Mouse (Mus musculus) heart, embryonic 13.5 days (tissue): ENCODE results near the gene Sema3c. TPM values are rescaled to one million over a fixed set of nuclear protein-coding genes. Genes with fewer than 3 reads are reported as not detected.
"Not testable (repeated sequence)": the region's sequence is repeated elsewhere in the genome, so short reads cannot be mapped to it uniquely, and the experiment has no call there.

ENCODE experiments used
- ATAC-seq: fragments of 200-750 bp; cut with Nextera tagmentation; 2 replicates; pipeline ENCODE4 v1.8.0; 2017; ENCODE audit warnings: moderate TSS enrichment; ENCODE audit not compliant: insufficient number of reproducible peaks, low FRiP score, low TSS enrichment; ENCODE audit errors: extremely low read depth
- H3K27ac ChIP-seq: fragments of 300-500 bp; sonication (generic); replicated peaks from 2 replicates; pipeline ENCODE4 v1.5.1; 2015; ENCODE audit warnings: moderate library complexity, mild to moderate bottlenecking, inconsistent platforms
- H3K27me3 ChIP-seq: fragments of 300-500 bp; sonication (generic); replicated peaks from 2 replicates; pipeline ENCODE4 v1.6.1; 2015; ENCODE audit warnings: mild to moderate bottlenecking, inconsistent platforms
- H3K36me3 ChIP-seq: fragments of 300-500 bp; sonication (generic); 2 replicates; pipeline ENCODE4 v1.6.1; 2015; ENCODE audit warnings: mild to moderate bottlenecking, inconsistent platforms
- H3K4me1 ChIP-seq: fragments of 300-500 bp; sonication (generic); 2 replicates; pipeline ENCODE4 v1.6.1; 2015; ENCODE audit warnings: inconsistent platforms
- H3K4me2 ChIP-seq: fragments of 300-500 bp; sonication (generic); 2 replicates; pipeline ENCODE4 v1.6.1; 2015; ENCODE audit warnings: inconsistent platforms, mild to moderate bottlenecking, moderate library complexity
- H3K4me3 ChIP-seq: fragments of 300-500 bp; sonication (generic); 2 replicates; pipeline ENCODE4 v1.5.1; 2015; ENCODE audit warnings: moderate library complexity, mild to moderate bottlenecking, inconsistent platforms
- H3K9ac ChIP-seq: fragments of 300-500 bp; sonication (generic); 2 replicates; pipeline ENCODE4 v1.6.1; 2015; ENCODE audit warnings: inconsistent platforms, mild to moderate bottlenecking, moderate library complexity
- H3K9me3 ChIP-seq: fragments of 300-500 bp; sonication (generic); 2 replicates; pipeline ENCODE4 v1.6.1; 2016; ENCODE audit warnings: inconsistent platforms
- WGBS: fragments of 180-500 bp; shearing (Covaris S2); methylation state at CpG from one replicate; pipeline ENCODE4 v1.1.7; 2015; ENCODE audit warnings: mixed read lengths; 5-methylcytosine and 5-hydroxymethylcytosine counted together
- polyA plus RNA-seq: library from polyadenylated mRNA; unstranded; fragments of >200 nt; fragmentation: Nextera tagmentation; extraction: Ambion mirVana; gene quantifications from 2 replicates; pipeline ENCODE4 v1.2.1, GENCODE M21; 2015

Sema3c gene
- 12.8 TPM in 2 replicates for polyA plus RNA-seq

- peak within 1 kb of the TSS; percentile 72 for H3K4me2 ChIP-seq
- H3K9ac ChIP-seq: peak within 1 kb of the TSS; percentile 79
- H3K27me3 ChIP-seq: no peaks in the 10 kb centered on the region
- WGBS: 1% methylated on average over 16 of the region's 16 CpGs
- peak within 1 kb of the TSS; percentile 74 for H3K27ac ChIP-seq
- H3K36me3 ChIP-seq: no peaks in the 10 kb centered on the region
- peak within 1 kb of the TSS; percentile 67 for H3K4me3 ChIP-seq
- 0 out of 2 replicates have a peak, but pooled peaks cover 3% of the 10 kb centered on the region for H3K4me1 ChIP-seq
- ATAC-seq: no peak
- H3K9me3 ChIP-seq: no peaks in the 10 kb centered on the region
Measured at GRCm38 (mm10) chr5:17573694-17574380, at the start of gene Sema3c. Gene Sema3c, plus strand, starts transcription at chr5:17574281.

GRCm38 (mm10) chr5:17531165-17531564 is 42.9 kb upstream of the Sema3c start:
- H3K36me3 ChIP-seq, ATAC-seq, H3K4me1 ChIP-seq, H3K4me2 ChIP-seq, H3K9me3 ChIP-seq, H3K27me3 ChIP-seq, H3K27ac ChIP-seq, H3K4me3 ChIP-seq, H3K9ac ChIP-seq: not testable (repeated sequence)
- WGBS: 87% methylated on average over 2 of the region's 2 CpGs

- WGBS: 49% methylated on average over 4 of the region's 4 CpGs
- H3K4me2 ChIP-seq: no peak overlapping the region
- H3K36me3 ChIP-seq: no peaks in the 10 kb centered on the region
- ATAC-seq: no peak
- no peaks in the 10 kb centered on the region for H3K9me3 ChIP-seq
- H3K27ac ChIP-seq: no peak overlapping the region
- no peaks in the 10 kb centered on the region for H3K27me3 ChIP-seq
- no peak overlapping the region for H3K9ac ChIP-seq
- no peaks in the 10 kb centered on the region for H3K4me1 ChIP-seq
- no peak overlapping the region for H3K4me3 ChIP-seq
Measured at GRCm38 (mm10) chr5:17543141-17543540, 30.9 kb upstream of the Sema3c start.

- no peaks in the 10 kb centered on the region for H3K4me1 ChIP-seq
- ATAC-seq: no peak
- H3K9ac ChIP-seq: no peak overlapping the region
- no peak overlapping the region for H3K4me2 ChIP-seq
- no peaks in the 10 kb centered on the region for H3K9me3 ChIP-seq
- WGBS: 71% methylated on average over 2 of the region's 2 CpGs
- no peaks in the 10 kb centered on the region for H3K27me3 ChIP-seq
- no peaks in the 10 kb centered on the region for H3K36me3 ChIP-seq
- H3K27ac ChIP-seq: no peak overlapping the region
- no peak overlapping the region for H3K4me3 ChIP-seq
Measured at GRCm38 (mm10) chr5:17544904-17545449, 29.1 kb upstream of the Sema3c start.

GRCm38 (mm10) chr5:17551693-17552092 is 22.4 kb upstream of the Sema3c start:
- Histone ChIP-seq H3K27ac (no peak overlapping the region), H3K36me3 (no peaks in the 10 kb centered on the region), H3K4me3 (no peak overlapping the region), H3K9ac (no peak overlapping the region), H3K9me3 (no peaks in the 10 kb centered on the region), H3K4me2 (no peak overlapping the region), H3K4me1 (peaks cover 12% of the 10 kb centered on the region), H3K27me3 (no peaks in the 10 kb centered on the region)
- no peak for ATAC-seq
- 48% methylated on average over 3 of the region's 3 CpGs for WGBS

GRCm38 (mm10) chr5:17556073-17556473 is 18.0 kb upstream of the Sema3c start:
- 28% methylated on average over 7 of the region's 7 CpGs for WGBS
- no peak overlapping the region for H3K27ac ChIP-seq
- H3K36me3 ChIP-seq: no peaks in the 10 kb centered on the region
- no peaks in the 10 kb centered on the region for H3K27me3 ChIP-seq
- H3K9ac ChIP-seq: no peak overlapping the region
- no peaks in the 10 kb centered on the region for H3K9me3 ChIP-seq
- no peak for ATAC-seq
- H3K4me3 ChIP-seq: no peak overlapping the region
- 0 out of 2 replicates have a peak overlapping the region, but pooled peaks have one; percentile 18 for H3K4me2 ChIP-seq
- peaks cover 12% of the 10 kb centered on the region for H3K4me1 ChIP-seq

- no peaks in the 10 kb centered on the region for H3K27me3 ChIP-seq
- H3K36me3 ChIP-seq: no peaks in the 10 kb centered on the region
- H3K9me3 ChIP-seq: no peaks in the 10 kb centered on the region
- H3K4me3 ChIP-seq: no peak overlapping the region
- 80% methylated on average over 3 of the region's 3 CpGs for WGBS
- peaks cover 12% of the 10 kb centered on the region for H3K4me1 ChIP-seq
- no peak overlapping the region for H3K27ac ChIP-seq
- H3K9ac ChIP-seq: no peak overlapping the region
- ATAC-seq: no peak
- no peak overlapping the region for H3K4me2 ChIP-seq
Measured at GRCm38 (mm10) chr5:17556715-17557265, 17.3 kb upstream of the Sema3c start.

- Histone ChIP-seq H3K9ac (no peak overlapping the region), H3K4me1 (0 out of 2 replicates have a peak, but pooled peaks cover 3% of the 10 kb centered on the region), H3K4me2 (no peak overlapping the region), H3K4me3 (no peak overlapping the region), H3K9me3 (no peaks in the 10 kb centered on the region), H3K27me3 (no peaks in the 10 kb centered on the region), H3K36me3 (no peaks in the 10 kb centered on the region), H3K27ac (no peak overlapping the region)
- WGBS: 70% methylated on average over 6 of the region's 6 CpGs
- no peak for ATAC-seq
Measured at GRCm38 (mm10) chr5:17571571-17571970, 2.5 kb upstream of the Sema3c start.

GRCm38 (mm10) chr5:17574413-17575182 is 517 bp downstream of the Sema3c start:
- Histone ChIP-seq H3K4me1 (0 out of 2 replicates have a peak, but pooled peaks cover 3% of the 10 kb centered on the region), H3K36me3 (no peaks in the 10 kb centered on the region), H3K27ac (peak overlapping the region; percentile 74), H3K9me3 (no peaks in the 10 kb centered on the region), H3K4me3 (peak overlapping the region; percentile 67), H3K27me3 (no peaks in the 10 kb centered on the region), H3K4me2 (peak overlapping the region; percentile 72), H3K9ac (peak overlapping the region; percentile 79)
- under 1% methylated on average over 59 of the region's 59 CpGs for WGBS
- peak; percentile 75 for ATAC-seq

- Histone ChIP-seq H3K4me1 (0 out of 2 replicates have a peak, but pooled peaks cover 3% of the 10 kb centered on the region), H3K9ac (peak overlapping the region; percentile 79), H3K27ac (no peak overlapping the region), H3K4me3 (peak overlapping the region; percentile 67), H3K9me3 (no peaks in the 10 kb centered on the region), H3K27me3 (no peaks in the 10 kb centered on the region), H3K36me3 (no peaks in the 10 kb centered on the region), H3K4me2 (peak overlapping the region; percentile 72)
- 20% methylated on average over 7 of the region's 7 CpGs for WGBS
- ATAC-seq: no peak
Measured at GRCm38 (mm10) chr5:17575183-17575495, 1.1 kb downstream of the Sema3c start.

- Histone ChIP-seq H3K4me1 (0 out of 2 replicates have a peak, but pooled peaks cover 3% of the 10 kb centered on the region), H3K4me3 (peak overlapping the region; percentile 67), H3K9ac (no peak overlapping the region), H3K36me3 (no peaks in the 10 kb centered on the region), H3K27ac (no peak overlapping the region), H3K27me3 (no peaks in the 10 kb centered on the region), H3K4me2 (peak overlapping the region; percentile 72), H3K9me3 (no peaks in the 10 kb centered on the region)
- WGBS: 49% methylated on average over 2 of the region's 2 CpGs
- no peak for ATAC-seq
Measured at GRCm38 (mm10) chr5:17576069-17576468, 2.0 kb downstream of the Sema3c start.
